Comparison of ENCODE assay signal across 12 mouse cellular contexts in genomic region chr2:148650587-148651357, GRCm38 (mm10). TPM values are rescaled to one million over a fixed set of nuclear protein-coding genes. Genes with fewer than 3 reads are reported as not detected.
DNase-seq lines count a peak whose midpoint lies in the region; ATAC-seq lines count a peak whose summit lies in the region.
"Had no signal": no experiment of that assay in that cellular context is flagged by ENCODE, and none has a peak within 500 bp of the region (broad histone marks: within the 10 kb centered on the region; RNA-seq: fewer than 3 reads in every experiment).

No protein-coding gene starts in this region.

- 12% methylated on average over 3 of the region's 3 CpGs for WGBS in hindbrain, embryonic 11.5 days
- 3% methylated on average over 3 of the region's 3 CpGs for WGBS in midbrain, embryonic 13.5 days
- WGBS in liver, embryonic 12.5 days (ENCODE audit: insufficient replicate concordance), result 49% methylated on average over 3 of the region's 3 CpGs

- no peaks in the 10 kb centered on the region for H3K4me1 ChIP-seq in hindbrain, embryonic 11.5 days (replicated peaks; ENCODE audit: control insufficient read depth, insufficient read depth, low read length)
- H3K4me1 ChIP-seq in midbrain, embryonic 13.5 days (replicated peaks), result peaks cover 14% of the 10 kb centered on the region
- H3K4me1 ChIP-seq in liver, embryonic 12.5 days, result no peaks in the 10 kb centered on the region
- H3K4me1 ChIP-seq: heart, embryonic 12.5 days had no signal

- no peak overlapping the region for H3K4me2 ChIP-seq in hindbrain, embryonic 11.5 days (replicated peaks; ENCODE audit: low read depth, low read length)
- H3K4me2 ChIP-seq in midbrain, embryonic 13.5 days (replicated peaks), result no peak overlapping the region
- H3K4me2 ChIP-seq in liver, embryonic 12.5 days, result no peak overlapping the region
- H3K4me2 ChIP-seq: heart, embryonic 12.5 days had no signal

- H3K27ac ChIP-seq in hindbrain, embryonic 11.5 days (ENCODE audit: low read depth, low read length), result 0 out of 2 replicates have a peak overlapping the region, but pooled peaks have one; percentile 8
- peak overlapping the region; percentile 30; the same call in 1 of the 2 replicates for H3K27ac ChIP-seq in midbrain, embryonic 13.5 days
- no peak overlapping the region for H3K27ac ChIP-seq in liver, embryonic 12.5 days

- H3K36me3 ChIP-seq in hindbrain, embryonic 11.5 days (ENCODE audit: control insufficient read depth, insufficient read depth, low read length), result no peaks in the 10 kb centered on the region
- no peaks in the 10 kb centered on the region for H3K36me3 ChIP-seq in midbrain, embryonic 13.5 days
- H3K36me3 ChIP-seq in liver, embryonic 12.5 days, result no peaks in the 10 kb centered on the region
- H3K36me3 ChIP-seq: heart, embryonic 12.5 days had no signal

- no peak overlapping the region for H3K9ac ChIP-seq in hindbrain, embryonic 11.5 days (ENCODE audit: low read depth, low read length)
- no peak overlapping the region for H3K9ac ChIP-seq in midbrain, embryonic 13.5 days (replicated peaks)
- no peak overlapping the region for H3K9ac ChIP-seq in liver, embryonic 12.5 days
- H3K9ac ChIP-seq: heart, embryonic 12.5 days had no signal

- no peaks in the 10 kb centered on the region for H3K27me3 ChIP-seq in hindbrain, embryonic 11.5 days (ENCODE audit: control insufficient read depth, insufficient read depth, low read length)
- H3K27me3 ChIP-seq in midbrain, embryonic 13.5 days, result no peaks in the 10 kb centered on the region
- H3K27me3 ChIP-seq in liver, embryonic 12.5 days (replicated peaks), result no peaks in the 10 kb centered on the region
- H3K27me3 ChIP-seq: heart, embryonic 12.5 days had no signal

- DNase-seq in R1 (ENCODE audit: low read depth, low spot score), result peak; percentile 5
- DNase-seq in embryo, embryonic 9.5 days (ENCODE audit: extremely low spot score), result peak; percentile 8
- peak; percentile 37 for DNase-seq in hindbrain, embryonic 11.5 days (ENCODE audit: low spot score)
- no peak for DNase-seq in spleen, adult 18-20 months
- DNase-seq in heart, adult 18-20 months, result no peak
- DNase-seq: cerebellum, adult 18-20 months; liver; right cerebral cortex, postnatal 14 days had no signal

- ATAC-seq in hindbrain, embryonic 11.5 days (ENCODE audit: low FRiP score), result peak; percentile 87
- ATAC-seq in midbrain, embryonic 13.5 days, result peak; percentile 86
- ATAC-seq in inflammation-experienced regulatory T-cells, adult 6 months, result no peak
- no peak for ATAC-seq in liver, embryonic 12.5 days

- no peak overlapping the region for H3K4me3 ChIP-seq in hindbrain, embryonic 11.5 days (ENCODE audit: low read depth, low read length)
- H3K4me3 ChIP-seq in midbrain, embryonic 13.5 days (replicated peaks), result no peak overlapping the region
- no peak overlapping the region for H3K4me3 ChIP-seq in liver, embryonic 12.5 days
- H3K4me3 ChIP-seq: heart, embryonic 12.5 days had no signal

- H3K9me3 ChIP-seq in hindbrain, embryonic 11.5 days (ENCODE audit: control insufficient read depth, low read length), result no peaks in the 10 kb centered on the region
- no peaks in the 10 kb centered on the region for H3K9me3 ChIP-seq in midbrain, embryonic 13.5 days
- no peaks in the 10 kb centered on the region for H3K9me3 ChIP-seq in liver, embryonic 12.5 days (replicated peaks)
- H3K9me3 ChIP-seq: heart, embryonic 12.5 days had no signal

RNA-seq across cellular contexts. Expression of gene Nxt1, which starts 21.6 kb away (rescaled TPM):
- polyA plus RNA-seq in hindbrain, embryonic 11.5 days (2014; fragmentation: Nextera tagmentation; extraction: Ambion mirVana), result 113 and 114 TPM in 2 replicates
- 64.0 and 65.3 TPM in 2 replicates for polyA plus RNA-seq in midbrain, embryonic 13.5 days (2015; fragmentation: Nextera tagmentation; extraction: Ambion mirVana)
- polyA plus RNA-seq in inflammation-experienced regulatory T-cells, adult 6 months (2017; shearing (Covaris generic)), result 10 to 100 TPM; 49.6 to 70.0 (median 60.2) TPM
- total RNA-seq in heart, adult 18-20 months (2021), result 1 to 10 TPM; 6.4 to 8.2 TPM
- polyA plus RNA-seq in liver, embryonic 12.5 days (2016; fragmentation: Nextera tagmentation; extraction: Ambion mirVana), result 72.2 TPM in 2 replicates

RNA-seq across cellular contexts. Expression of gene Gzf1, which starts 30.1 kb away (rescaled TPM):
- polyA plus RNA-seq in hindbrain, embryonic 11.5 days (2014; fragmentation: Nextera tagmentation; extraction: Ambion mirVana), result 21.0 and 24.8 TPM in 2 replicates
- polyA plus RNA-seq in midbrain, embryonic 13.5 days (2015; fragmentation: Nextera tagmentation; extraction: Ambion mirVana), result 17.6 and 17.8 TPM in 2 replicates
- polyA plus RNA-seq in inflammation-experienced regulatory T-cells, adult 6 months (2017; shearing (Covaris generic)), result 10 to 100 TPM in 2 of 3 experiments, 1 to 10 TPM in 1; 8.9 to 21.7 (median 14.9) TPM
- total RNA-seq in heart, adult 18-20 months (2021), result 10 to 100 TPM; 26.2 to 29.3 TPM
- 9.4 and 10.1 TPM in 2 replicates for polyA plus RNA-seq in liver, embryonic 12.5 days (2016; fragmentation: Nextera tagmentation; extraction: Ambion mirVana)

Comparison
In these comparisons a context has a peak if more than half of its experiments do, and no peak if none do; other contexts are left out.
1. DNase-seq: peak in R1 (single experiment), embryo, embryonic 9.5 days (single experiment) and hindbrain, embryonic 11.5 days (single experiment); none in spleen, adult 18-20 months (0 of 2) and heart, adult 18-20 months (0 of 2).
2. ATAC-seq: peak in hindbrain, embryonic 11.5 days (single experiment) and midbrain, embryonic 13.5 days (single experiment); none in inflammation-experienced regulatory T-cells, adult 6 months (single experiment) and liver, embryonic 12.5 days (single experiment).